ENCODE assay signal across 11 mouse cellular contexts in the genomic region with DNA sequence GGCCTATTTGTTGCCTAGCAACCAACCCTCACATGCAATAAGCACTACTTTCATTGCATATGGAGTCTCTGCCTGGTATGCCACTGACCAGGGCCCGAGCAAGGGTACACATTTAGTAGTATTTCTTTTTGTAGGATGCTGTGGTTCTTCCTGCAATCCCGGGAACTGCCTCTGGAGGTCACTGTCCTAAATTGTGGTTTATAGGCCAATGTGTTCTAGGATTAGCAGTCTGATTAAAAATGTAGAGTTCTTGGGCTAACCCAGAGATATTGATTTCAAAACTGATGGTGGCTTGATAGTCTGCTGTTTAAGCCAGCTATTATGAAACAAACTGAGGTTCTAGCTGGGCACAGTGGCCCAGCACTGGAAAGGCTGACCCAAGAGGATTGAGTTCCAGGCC. TPM values are rescaled to one million over a fixed set of nuclear protein-coding genes. Genes with fewer than 3 reads are reported as not detected.
A peak's percentile ranks its signal among the peaks of the same experiment; 100 is the strongest.
DNase-seq lines count a peak whose midpoint lies in the region; ATAC-seq and TF ChIP-seq lines count a peak whose summit lies in the region.
"Had no signal": no experiment of that assay in that cellular context is flagged by ENCODE, and none has a peak within 500 bp of the region (broad histone marks: within the 10 kb centered on the region; RNA-seq: fewer than 3 reads in every experiment).

No protein-coding gene starts in this region.

- no peak for TF ChIP-seq POLR2A in brain, embryonic 14.5 days (IDR thresholded peaks at IDR 0.05; ENCODE audit: borderline replicate concordance, extremely low read depth, insufficient read depth, insufficient read length, poor library complexity, severe bottlenecking)

- no peak overlapping the region for H3K27ac ChIP-seq in hindbrain, embryonic 14.5 days
- H3K27ac ChIP-seq in hindbrain, embryonic 12.5 days, result no peak overlapping the region
- H3K27ac ChIP-seq: embryonic facial prominence, embryonic 15.5 days had no signal

- no peak for ATAC-seq in hindbrain, embryonic 14.5 days (ENCODE audit: low FRiP score)
- ATAC-seq in hindbrain, embryonic 12.5 days (ENCODE audit: low FRiP score), result no peak
- peak; percentile 18; the same call in 1 of the 2 replicates for ATAC-seq in neutrophil, adult 5-6 weeks (ENCODE audit: extremely low read depth, insufficient number of reproducible peaks, low FRiP score, poor library complexity, severe bottlenecking)
- no peak for ATAC-seq in inflammation-experienced regulatory T-cells, adult 6 months

- no peaks in the 10 kb centered on the region for H3K36me3 ChIP-seq in hindbrain, embryonic 14.5 days (replicated peaks; ENCODE audit: control insufficient read depth, insufficient read depth)
- H3K36me3 ChIP-seq in hindbrain, embryonic 12.5 days, result no peaks in the 10 kb centered on the region
- H3K36me3 ChIP-seq: embryonic facial prominence, embryonic 15.5 days had no signal

- no peaks in the 10 kb centered on the region for H3K9me3 ChIP-seq in hindbrain, embryonic 14.5 days (ENCODE audit: control insufficient read depth, low read length)
- no peaks in the 10 kb centered on the region for H3K9me3 ChIP-seq in hindbrain, embryonic 12.5 days (replicated peaks)
- H3K9me3 ChIP-seq: embryonic facial prominence, embryonic 15.5 days had no signal

- no peak overlapping the region for H3K4me3 ChIP-seq in hindbrain, embryonic 14.5 days (replicated peaks; ENCODE audit: low read length)
- H3K4me3 ChIP-seq in hindbrain, embryonic 12.5 days, result no peak overlapping the region
- H3K4me3 ChIP-seq: embryonic facial prominence, embryonic 15.5 days had no signal

- peak; percentile 57; the same call in 1 of the 2 replicates for TF ChIP-seq CTCF in brain, embryonic 14.5 days (IDR thresholded peaks at IDR 0.05; ENCODE audit: borderline replicate concordance, extremely low read depth, insufficient read depth, insufficient read length)

- H3K9ac ChIP-seq in hindbrain, embryonic 14.5 days, result no peak overlapping the region
- H3K9ac ChIP-seq in hindbrain, embryonic 12.5 days, result no peak overlapping the region
- H3K9ac ChIP-seq: embryonic facial prominence, embryonic 15.5 days had no signal

- H3K4me1 ChIP-seq in hindbrain, embryonic 14.5 days (replicated peaks; ENCODE audit: control insufficient read depth, insufficient read depth, low read length), result 0 out of 2 replicates have a peak, but pooled peaks cover 3% of the 10 kb centered on the region
- peaks cover 5% of the 10 kb centered on the region; the same call in 1 of the 2 replicates for H3K4me1 ChIP-seq in hindbrain, embryonic 12.5 days

- intact Hi-C loops in left cerebral cortex, postnatal 25 days (cut with DNase I), result no loop called here

- WGBS in hindbrain, embryonic 14.5 days, result 21% methylated on average over 2 of the region's 2 CpGs
- 32% methylated on average over 2 of the region's 2 CpGs for WGBS in hindbrain, embryonic 12.5 days

- no peak overlapping the region for H3K4me2 ChIP-seq in hindbrain, embryonic 14.5 days (replicated peaks)
- H3K4me2 ChIP-seq in hindbrain, embryonic 12.5 days (replicated peaks), result no peak overlapping the region
- H3K4me2 ChIP-seq: embryonic facial prominence, embryonic 15.5 days had no signal

- DNase-seq in hindbrain, embryonic 14.5 days (ENCODE audit: low spot score), result peak; percentile 67
- DNase-seq in ES-CJ7 (ENCODE audit: low read depth, low spot score), result peak; percentile 65
- peak; percentile 49 for DNase-seq in brain, embryonic 14.5 days (ENCODE audit: low read depth)
- peak; percentile 36 to 63 for DNase-seq in frontal cortex, postnatal 36 days (ENCODE audit: low spot score in 2 of 2)
- peak; percentile 43 to 63 for DNase-seq in left cerebral cortex, postnatal 25 days (ENCODE audit: low spot score in 2 of 2)

- H3K27me3 ChIP-seq in hindbrain, embryonic 14.5 days (ENCODE audit: control insufficient read depth, insufficient read depth, low read length), result no peaks in the 10 kb centered on the region
- no peaks in the 10 kb centered on the region for H3K27me3 ChIP-seq in hindbrain, embryonic 12.5 days
- H3K27me3 ChIP-seq: embryonic facial prominence, embryonic 15.5 days had no signal

RNA-seq across cellular contexts. Expression of gene Edrf1, which starts 4.9 kb away (rescaled TPM):
- polyA plus RNA-seq in hindbrain, embryonic 14.5 days (2014; fragmentation: Nextera tagmentation; extraction: Ambion mirVana), result 21.3 and 24.3 TPM in 2 replicates
- 34.4 and 34.6 TPM in 2 replicates for polyA plus RNA-seq in hindbrain, embryonic 12.5 days (2016; fragmentation: Nextera tagmentation; extraction: Ambion mirVana)
- 22.9 and 25.8 TPM in 2 replicates for polyA plus RNA-seq in brain, embryonic 14.5 days (2012; rRNA removed)
- 10 to 100 TPM; 22.0 to 22.7 TPM for total RNA-seq in left cerebral cortex, postnatal 25 days (2021)
- 58.2 and 71.7 TPM in 2 replicates for total RNA-seq in neutrophil, adult 5-6 weeks (2017)
- 10 to 100 TPM; 11.4 to 17.6 (median 15.3) TPM for polyA plus RNA-seq in inflammation-experienced regulatory T-cells, adult 6 months (2017; shearing (Covaris generic))

RNA-seq across cellular contexts. Expression of gene Tex36, which starts 30.5 kb away (rescaled TPM):
- polyA plus RNA-seq in hindbrain, embryonic 14.5 days (2014; fragmentation: Nextera tagmentation; extraction: Ambion mirVana), result not detected in 2 replicates
- polyA plus RNA-seq in hindbrain, embryonic 12.5 days (2016; fragmentation: Nextera tagmentation; extraction: Ambion mirVana), result not detected in 2 replicates
- polyA plus RNA-seq in brain, embryonic 14.5 days (2012; rRNA removed), result 0.08 and 0.11 TPM in 2 replicates
- not detected for total RNA-seq in left cerebral cortex, postnatal 25 days (2021)
- total RNA-seq in neutrophil, adult 5-6 weeks (2017), result not detected in 2 replicates
- not detected for polyA plus RNA-seq in inflammation-experienced regulatory T-cells, adult 6 months (2017; shearing (Covaris generic))
- total RNA-seq: left cerebral cortex, postnatal 36 days had no signal
- polyA plus RNA-seq: embryonic facial prominence, embryonic 15.5 days; stomach, embryonic 14.5 days had no signal

RNA-seq across cellular contexts. Expression of gene Mmp21, which starts 47.4 kb away (rescaled TPM):
- polyA plus RNA-seq in hindbrain, embryonic 14.5 days (2014; fragmentation: Nextera tagmentation; extraction: Ambion mirVana), result 0.12 and 0.13 TPM in 2 replicates
- polyA plus RNA-seq in hindbrain, embryonic 12.5 days (2016; fragmentation: Nextera tagmentation; extraction: Ambion mirVana), result 0.25 TPM in 1 of 2 replicates, not detected in the other
- polyA plus RNA-seq in brain, embryonic 14.5 days (2012; rRNA removed), result 0.04 TPM in 1 of 2 replicates, not detected in the other
- not detected for total RNA-seq in left cerebral cortex, postnatal 25 days (2021)
- total RNA-seq in neutrophil, adult 5-6 weeks (2017), result not detected in 2 replicates
- polyA plus RNA-seq in inflammation-experienced regulatory T-cells, adult 6 months (2017; shearing (Covaris generic)), result not detected
- polyA plus RNA-seq: stomach, embryonic 14.5 days had no signal
